Mouse (Mus musculus): ENCODE data around the gene Sec16a.
"Not testable (repeated sequence)": the region's sequence is repeated elsewhere in the genome, so short reads cannot be mapped to it uniquely, and the experiment has no call there.

The Sec16a gene

DNA sequence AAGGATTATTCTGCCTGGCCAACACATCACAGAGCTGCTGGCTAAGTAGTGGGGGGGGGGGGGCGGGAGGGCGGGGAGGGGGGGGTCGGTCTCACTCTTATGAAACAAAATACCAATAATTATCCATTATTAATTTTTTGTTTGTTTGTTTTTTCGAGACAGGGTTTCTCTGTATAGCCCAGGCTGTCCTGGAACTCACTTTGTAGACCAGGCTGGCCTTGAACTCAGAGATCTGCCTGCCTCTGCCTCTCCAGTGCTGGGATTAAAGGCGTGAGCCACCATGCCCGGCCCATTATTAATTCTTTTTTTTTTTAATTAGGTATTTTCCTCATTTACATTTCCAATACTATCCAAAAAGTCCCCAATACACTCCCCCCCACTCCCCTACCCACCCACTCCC, 64.1 kb downstream of the Sec16a start:
- not testable (repeated sequence) for DNase-seq

DNA sequence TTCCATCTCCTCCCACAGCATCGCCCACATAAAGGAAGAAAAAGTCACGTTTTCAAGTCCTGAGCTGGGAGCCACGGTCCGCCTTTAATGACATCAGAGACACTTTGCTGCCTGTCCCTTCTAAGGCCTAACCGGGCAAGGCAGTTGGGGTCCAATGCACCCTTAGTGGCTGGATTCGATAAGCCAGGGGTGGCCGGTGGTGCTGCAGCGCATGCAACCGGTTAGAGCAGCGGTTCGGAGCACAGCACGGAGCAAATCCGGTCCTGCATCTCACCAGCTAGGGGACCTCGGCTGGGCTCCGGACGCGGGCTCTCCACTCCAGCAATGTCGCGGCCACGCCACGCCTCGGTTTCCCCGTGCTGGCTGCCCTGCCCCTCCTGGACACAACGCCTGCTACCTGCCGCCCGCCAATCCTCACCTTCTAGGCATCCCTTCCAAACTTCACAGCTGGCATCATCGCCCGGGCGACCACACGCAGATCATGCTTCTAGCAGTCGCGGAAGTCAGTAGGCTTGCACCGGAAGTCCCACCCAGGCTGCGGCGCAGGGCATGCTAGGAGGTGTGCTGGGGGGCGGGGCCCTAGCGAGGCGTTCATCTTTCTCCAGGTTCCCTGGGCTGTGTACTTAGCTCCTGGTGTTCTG, 64.8 kb downstream of the Sec16a start, which contains the start of gene Snapc4:
Gene Snapc4 (minus strand): TSS at position 523 of the 641 bp plus-strand sequence.
- peak; percentile 91 for DNase-seq

DNA sequence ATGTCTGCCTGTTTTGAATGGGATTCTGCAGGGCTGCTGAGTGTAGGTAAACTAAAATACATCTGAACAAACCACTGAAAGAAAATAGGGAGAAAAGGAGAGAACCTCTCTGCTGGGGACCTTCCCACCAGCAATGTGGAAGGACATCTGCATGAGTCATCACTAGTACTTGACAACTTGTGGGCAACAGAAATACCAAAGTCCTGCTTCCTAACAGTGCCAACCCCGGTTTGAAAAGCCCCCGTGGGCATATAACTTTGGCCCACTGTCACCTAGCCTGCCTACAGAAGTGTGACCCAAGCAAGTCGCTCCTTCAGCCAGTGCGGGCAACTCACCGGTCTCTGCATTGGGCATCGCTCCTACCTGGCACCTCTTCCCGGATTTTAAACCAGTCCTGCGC, 72.6 kb downstream of the Sec16a start:
- DNase-seq = no peak

DNA sequence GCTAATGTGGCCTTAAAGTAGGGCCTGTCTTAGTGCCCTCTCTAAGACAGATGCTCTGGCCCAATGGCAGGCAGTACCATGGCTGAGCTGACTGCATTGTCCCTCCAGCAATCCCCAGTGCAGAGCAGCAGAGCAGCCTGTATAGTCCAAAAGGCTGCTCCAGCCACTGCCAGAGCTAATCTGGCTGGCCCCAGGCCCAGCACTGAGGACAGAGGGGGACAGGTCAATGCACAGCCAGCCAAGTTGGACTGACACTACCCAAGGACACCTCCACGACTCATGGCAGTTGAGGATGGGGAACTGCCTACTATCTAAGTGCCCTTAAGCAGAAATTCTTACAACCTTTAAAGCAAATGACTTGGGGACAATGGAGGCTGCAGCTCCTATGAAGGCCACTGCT, 76.4 kb downstream of the Sec16a start:
- no peak for DNase-seq

DNA sequence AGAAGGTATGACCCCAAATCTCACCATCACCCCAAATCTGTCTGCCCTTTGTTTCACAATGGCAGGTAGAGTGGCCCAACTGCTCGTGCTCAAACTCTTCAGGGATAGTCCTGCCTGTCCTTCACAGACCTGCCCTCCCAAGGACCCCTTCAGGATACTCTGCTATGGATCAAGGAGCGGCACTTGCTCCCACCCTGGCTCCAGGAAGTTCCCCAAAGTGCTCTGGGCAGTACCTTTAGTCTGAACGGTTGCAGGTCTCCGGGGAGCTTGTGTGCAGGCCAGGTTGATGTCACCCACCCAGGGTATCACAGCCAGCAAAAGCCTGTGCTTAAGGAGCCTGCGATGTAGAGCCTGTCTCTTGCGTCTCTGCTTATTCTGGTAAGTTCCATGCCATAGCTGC, 77.1 kb downstream of the Sec16a start:
- no peak for DNase-seq

DNA sequence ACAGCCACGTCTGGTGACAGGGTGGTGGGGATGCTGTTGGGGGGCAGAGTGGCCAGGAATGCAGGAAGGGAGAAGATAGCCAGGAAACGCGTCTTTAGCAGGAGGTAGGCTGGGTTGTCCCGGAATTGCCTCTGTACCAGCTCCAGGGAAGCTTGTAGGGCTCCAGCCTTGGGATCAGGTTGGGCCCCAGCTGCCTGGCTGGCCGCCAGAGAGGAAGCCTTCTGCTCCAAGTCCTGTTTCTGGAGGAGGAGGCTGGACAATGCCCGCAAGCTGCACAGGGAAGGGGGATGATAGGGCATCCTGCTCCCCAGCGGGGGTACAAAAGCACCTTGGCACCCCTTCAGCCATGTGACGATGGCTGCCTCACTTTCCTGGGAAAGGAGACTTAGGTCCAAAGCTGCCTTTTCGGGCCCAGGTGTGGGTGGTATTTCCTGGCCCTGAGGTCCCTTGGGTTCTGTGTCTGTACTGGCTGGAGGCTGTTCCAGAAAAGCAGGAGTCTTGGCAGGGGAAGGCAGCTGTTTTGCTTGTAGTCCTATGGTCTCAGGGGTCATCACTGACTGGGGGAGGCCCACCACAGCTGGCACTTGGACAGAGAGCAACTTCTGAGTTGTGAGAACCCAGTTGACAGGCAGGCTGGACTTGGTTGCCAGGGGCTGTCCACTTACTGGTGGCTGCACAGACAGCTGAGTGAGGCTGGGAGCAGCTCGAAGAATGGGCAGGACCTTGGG, 80.1 kb downstream of the Sec16a start:
- DNase-seq = peak; percentile 57

DNA sequence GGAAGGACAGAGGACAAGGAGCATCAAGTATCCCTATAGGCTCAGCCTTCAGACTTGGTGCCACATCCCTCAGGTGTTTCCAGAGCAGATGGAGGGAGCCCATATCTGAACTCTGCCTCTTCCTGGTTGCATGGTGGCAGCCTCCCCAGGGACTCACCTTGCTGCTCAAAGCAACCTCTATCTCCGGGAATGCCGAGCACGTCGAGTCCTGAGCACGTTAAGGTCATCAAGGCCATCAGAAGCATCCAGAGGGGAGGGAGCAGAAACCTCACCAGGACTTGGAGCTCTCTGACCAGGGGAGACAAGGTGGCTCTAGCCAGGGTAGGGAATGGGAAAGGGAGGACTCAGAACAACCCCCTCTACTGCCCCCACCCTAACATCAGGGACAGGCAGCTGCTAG, 81.5 kb downstream of the Sec16a start:
- no peak for DNase-seq

DNA sequence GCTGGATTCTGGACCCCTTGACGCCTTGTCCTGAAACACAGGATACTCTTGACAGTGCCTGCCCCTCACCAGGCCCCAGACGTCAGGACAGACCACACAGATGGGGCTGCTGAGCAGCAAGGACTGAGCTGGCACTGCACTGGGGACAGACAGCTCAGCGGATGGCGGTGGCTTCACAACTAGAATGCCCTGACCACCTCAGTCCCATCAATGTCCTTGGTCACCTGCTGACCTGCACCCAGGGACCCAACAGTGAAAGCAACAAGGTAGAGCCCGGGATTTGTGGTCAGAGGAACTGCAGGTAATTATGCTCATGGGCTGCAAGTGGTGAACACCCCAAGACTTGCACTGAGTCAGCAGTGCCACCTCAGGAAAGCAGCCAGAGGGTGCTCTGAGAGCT, 82.0 kb downstream of the Sec16a start:
- DNase-seq = no peak

DNA sequence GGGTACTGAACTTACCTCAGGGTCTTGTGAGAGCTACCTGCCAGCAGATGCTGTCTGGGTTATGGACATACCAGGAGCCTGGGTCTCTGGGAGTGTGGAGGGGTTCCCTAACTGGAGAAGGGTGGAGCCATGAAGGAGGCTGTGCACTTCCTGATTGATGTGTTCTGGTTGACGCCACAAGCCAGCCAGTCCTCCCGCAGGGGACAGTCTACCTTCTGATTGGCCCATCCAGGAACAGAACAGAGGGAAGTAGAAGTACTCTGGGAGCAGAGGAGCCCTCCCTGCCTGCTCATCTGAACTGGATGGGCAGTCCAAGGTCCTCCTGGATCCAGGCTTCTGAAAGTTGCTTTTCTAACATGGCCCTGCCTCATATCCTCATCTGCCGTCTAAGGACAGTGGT, 84.2 kb downstream of the Sec16a start, which contains the start of gene Card9:
Gene Card9 (minus strand): TSS at position 147 of the 400 bp plus-strand sequence.
- DNase-seq = peak; percentile 61

DNA sequence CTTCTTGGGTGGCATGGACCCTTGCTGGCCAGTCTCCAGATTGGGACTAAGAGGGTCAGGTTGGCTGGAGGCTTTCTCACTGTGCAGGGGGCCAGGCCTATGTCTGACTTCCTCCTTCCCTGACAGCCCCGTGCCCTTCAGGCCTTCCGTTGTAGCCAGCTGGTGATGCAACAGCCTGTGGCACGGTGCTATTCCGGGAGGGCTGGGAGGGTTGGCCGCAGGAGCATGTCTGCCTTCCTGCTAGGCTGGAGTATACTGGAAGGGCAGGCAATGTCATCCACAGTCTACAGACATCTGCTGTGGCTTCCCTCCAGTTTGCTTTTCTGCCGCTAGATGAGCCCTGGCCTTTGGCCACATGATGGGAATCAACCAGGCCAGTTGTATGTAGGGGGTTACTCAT, 85.0 kb downstream of the Sec16a start:
- peak; percentile 51 for DNase-seq

Measured in lung, postnatal 36 days (tissue).